Mouse (Mus musculus): ENCODE data around the gene P2ry2. TPM values are rescaled to one million over a fixed set of nuclear protein-coding genes. Genes with fewer than 3 reads are reported as not detected.

Gene P2ry2
- total RNA-seq, 2 experiments from 2014 or later = 10.6 to 12.2 TPM

GRCm38 (mm10) chr7:101026836-101027235, 14.2 kb upstream of the P2ry2 start:
- DNase-seq = no peak

- peak; percentile 23 for DNase-seq
Observed at GRCm38 (mm10) chr7:101017492-101017891, 4.8 kb upstream of the P2ry2 start.

- DNase-seq = peak; percentile 62
Observed at GRCm38 (mm10) chr7:101017021-101017461, 4.4 kb upstream of the P2ry2 start.

GRCm38 (mm10) chr7:101014985-101015384, 2.3 kb upstream of the P2ry2 start:
- DNase-seq = no peak

- DNase-seq = no peak
Observed at GRCm38 (mm10) chr7:101014041-101014440, 1.4 kb upstream of the P2ry2 start.

GRCm38 (mm10) chr7:101011681-101012367, 842 bp downstream of the P2ry2 start:
- DNase-seq = peak; percentile 86

- DNase-seq = no peak
Observed at GRCm38 (mm10) chr7:101010741-101011140, 1.9 kb downstream of the P2ry2 start.

GRCm38 (mm10) chr7:101006201-101006600, 6.5 kb downstream of the P2ry2 start:
- no peak for DNase-seq

GRCm38 (mm10) chr7:101005119-101005518, 7.5 kb downstream of the P2ry2 start:
- no peak for DNase-seq

- no peak for DNase-seq
Observed at GRCm38 (mm10) chr7:101003442-101004326, 9.0 kb downstream of the P2ry2 start.

- peak; percentile 68 for DNase-seq
Observed at GRCm38 (mm10) chr7:101002274-101002673, 10.4 kb downstream of the P2ry2 start.

- DNase-seq = no peak
Observed at GRCm38 (mm10) chr7:100999623-101000022, 13.0 kb downstream of the P2ry2 start.

GRCm38 (mm10) chr7:100998578-100998960, 14.1 kb downstream of the P2ry2 start:
- DNase-seq = no peak

- DNase-seq = no peak
Observed at GRCm38 (mm10) chr7:100997951-100998577, 14.6 kb downstream of the P2ry2 start.

- DNase-seq = no peak
Observed at GRCm38 (mm10) chr7:100997215-100997614, 15.5 kb downstream of the P2ry2 start.

- DNase-seq = no peak
Observed at GRCm38 (mm10) chr7:100995951-100996350, 16.7 kb downstream of the P2ry2 start.

GRCm38 (mm10) chr7:100995260-100995864, 17.3 kb downstream of the P2ry2 start:
- DNase-seq = no peak

GRCm38 (mm10) chr7:100993166-100993565, 19.5 kb downstream of the P2ry2 start:
- DNase-seq = peak; percentile 86

GRCm38 (mm10) chr7:100991972-100992371, 20.7 kb downstream of the P2ry2 start:
- DNase-seq = no peak

GRCm38 (mm10) chr7:100990636-100991311, 21.9 kb downstream of the P2ry2 start:
- DNase-seq = peak; percentile 60

- peak; percentile 88 for DNase-seq
Observed at GRCm38 (mm10) chr7:100988092-100988491, 24.6 kb downstream of the P2ry2 start.
